ENCODE assay signal across 8 mouse cellular contexts in the genomic region with DNA sequence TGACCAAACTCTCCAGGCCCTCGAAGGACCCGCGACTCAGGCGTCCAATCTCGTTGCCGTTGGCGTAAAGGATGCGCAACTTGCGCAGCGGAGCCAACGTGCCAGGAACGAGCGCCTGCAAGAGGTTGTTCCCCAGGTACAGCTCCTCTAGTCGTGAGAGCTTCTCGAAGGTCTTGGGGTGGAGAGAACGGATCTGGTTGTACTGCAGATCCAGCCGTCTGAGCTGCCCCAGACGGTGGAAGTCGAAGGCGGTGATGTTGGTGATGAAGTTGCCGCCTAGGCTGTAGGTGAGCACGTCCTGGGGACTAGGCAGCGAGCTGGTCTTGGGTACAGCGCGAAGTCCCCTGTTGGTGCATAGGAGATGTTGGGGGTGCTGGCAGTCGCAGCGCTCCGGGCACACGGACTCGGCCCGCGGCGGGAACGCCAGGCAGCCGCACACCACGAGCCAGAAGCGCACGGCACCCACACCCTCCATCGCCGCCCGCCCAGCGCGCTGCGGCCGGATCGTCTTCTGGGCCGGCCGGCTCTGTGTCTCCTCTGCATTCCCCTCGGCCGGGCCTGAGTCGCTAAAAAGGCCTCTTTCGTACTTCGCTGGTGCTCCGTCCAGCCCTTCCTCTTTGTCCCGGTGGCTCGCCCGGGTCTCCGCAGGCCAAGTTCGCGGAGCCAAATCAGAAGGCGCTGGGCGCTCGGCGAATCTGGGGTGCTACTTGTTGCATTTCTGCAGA. TPM values are rescaled to one million over a fixed set of nuclear protein-coding genes. Genes with fewer than 3 reads are reported as not detected.
A peak's percentile ranks its signal among the peaks of the same experiment; 100 is the strongest.
DNase-seq lines count a peak whose midpoint lies in the region; ATAC-seq and TF ChIP-seq lines count a peak whose summit lies in the region.

No protein-coding gene starts in this region.

- H3K9me3 ChIP-seq in embryonic facial prominence, embryonic 11.5 days (replicated peaks; ENCODE audit: control insufficient read depth, low read length), result no peaks in the 10 kb centered on the region
- no peaks in the 10 kb centered on the region for H3K9me3 ChIP-seq in heart, embryonic 16.5 days (replicated peaks; ENCODE audit: control insufficient read depth, low read length)
- H3K9me3 ChIP-seq in limb, embryonic 14.5 days (ENCODE audit: control insufficient read depth, low read length), result no peaks in the 10 kb centered on the region
- H3K9me3 ChIP-seq in midbrain, embryonic 15.5 days, result no peaks in the 10 kb centered on the region

- DNase-seq in right cerebral cortex, postnatal 25 days, result peak; percentile 25
- DNase-seq in right cerebral cortex, postnatal 36 days (ENCODE audit: low spot score in 2 of 2), result no peak
- DNase-seq in embryonic facial prominence, embryonic 11.5 days (ENCODE audit: low spot score), result peak; percentile 62
- DNase-seq in limb, embryonic 14.5 days (ENCODE audit: low spot score), result peak; percentile 22
- peak; percentile 33 to 62 for DNase-seq in urinary bladder, postnatal 4 days (ENCODE audit: low spot score in 2 of 2)
- no peak for DNase-seq in right cerebral cortex, postnatal 14 days

- peaks cover 6% of the 10 kb centered on the region; the same call in 1 of the 2 replicates for H3K27me3 ChIP-seq in embryonic facial prominence, embryonic 11.5 days (ENCODE audit: control insufficient read depth, insufficient read depth, low read length)
- H3K27me3 ChIP-seq in heart, embryonic 16.5 days (ENCODE audit: control insufficient read depth, insufficient read depth, low read length), result peaks cover 48% of the 10 kb centered on the region
- 0 out of 2 replicates have a peak, but pooled peaks cover 13% of the 10 kb centered on the region for H3K27me3 ChIP-seq in limb, embryonic 14.5 days (ENCODE audit: control insufficient read depth, insufficient read depth, low read length)
- peaks cover 49% of the 10 kb centered on the region for H3K27me3 ChIP-seq in midbrain, embryonic 15.5 days (replicated peaks)

- H3K36me3 ChIP-seq in embryonic facial prominence, embryonic 11.5 days (replicated peaks; ENCODE audit: control insufficient read depth, insufficient read depth, low read depth, low read length), result no peaks in the 10 kb centered on the region
- H3K36me3 ChIP-seq in heart, embryonic 16.5 days (ENCODE audit: control insufficient read depth, insufficient read depth), result no peaks in the 10 kb centered on the region
- peaks cover 25% of the 10 kb centered on the region; the same call in 1 of the 2 replicates for H3K36me3 ChIP-seq in limb, embryonic 14.5 days (ENCODE audit: control insufficient read depth, insufficient read depth, low read length)
- H3K36me3 ChIP-seq in midbrain, embryonic 15.5 days (replicated peaks), result no peaks in the 10 kb centered on the region

- H3K4me2 ChIP-seq in embryonic facial prominence, embryonic 11.5 days (ENCODE audit: low read depth, low read length), result peak overlapping the region; percentile 87
- peak overlapping the region; percentile 92 for H3K4me2 ChIP-seq in heart, embryonic 16.5 days (ENCODE audit: low read depth, low read length)
- H3K4me2 ChIP-seq in limb, embryonic 14.5 days (replicated peaks; ENCODE audit: low read depth, low read length, severe bottlenecking), result peak overlapping the region; percentile 88
- peak overlapping the region; percentile 97 for H3K4me2 ChIP-seq in midbrain, embryonic 15.5 days

- H3K27ac ChIP-seq in embryonic facial prominence, embryonic 11.5 days (replicated peaks; ENCODE audit: low read depth, low read length), result peak overlapping the region; percentile 97
- H3K27ac ChIP-seq in heart, embryonic 16.5 days (ENCODE audit: low read length), result peak overlapping the region; percentile 82
- H3K27ac ChIP-seq in limb, embryonic 14.5 days (replicated peaks; ENCODE audit: low read depth, low read length), result peak overlapping the region; percentile 98
- H3K27ac ChIP-seq in midbrain, embryonic 15.5 days, result peak overlapping the region; percentile 72

- peaks cover 9% of the 10 kb centered on the region for H3K4me1 ChIP-seq in embryonic facial prominence, embryonic 11.5 days (ENCODE audit: control insufficient read depth, insufficient read depth, low read length)
- H3K4me1 ChIP-seq in heart, embryonic 16.5 days (ENCODE audit: control insufficient read depth, insufficient read depth, low read length), result peaks cover 19% of the 10 kb centered on the region
- peaks cover 34% of the 10 kb centered on the region for H3K4me1 ChIP-seq in limb, embryonic 14.5 days (ENCODE audit: control insufficient read depth, insufficient read depth, low read length)
- H3K4me1 ChIP-seq in midbrain, embryonic 15.5 days, result peaks cover 42% of the 10 kb centered on the region

- WGBS in embryonic facial prominence, embryonic 11.5 days, result under 1% methylated on average over 59 of the region's 64 CpGs
- WGBS in heart, embryonic 16.5 days, result 1% methylated on average over 63 of the region's 64 CpGs
- WGBS in limb, embryonic 14.5 days, result under 1% methylated on average over 64 of the region's 64 CpGs
- WGBS in midbrain, embryonic 15.5 days, result under 1% methylated on average over 64 of the region's 64 CpGs

- no peak for ATAC-seq in embryonic facial prominence, embryonic 11.5 days (replicated peaks; ENCODE audit: insufficient number of reproducible peaks, low FRiP score, low TSS enrichment, low read depth)
- ATAC-seq in heart, embryonic 16.5 days (replicated peaks; ENCODE audit: extremely low read depth, insufficient read depth, low FRiP score), result peak; percentile 32; the same call in 1 of the 2 replicates
- peak; percentile 6; the same call in 1 of the 2 replicates for ATAC-seq in limb, embryonic 14.5 days (ENCODE audit: low FRiP score, low read depth)
- ATAC-seq in midbrain, embryonic 15.5 days (replicated peaks), result no peak

- peak overlapping the region; percentile 71 for H3K4me3 ChIP-seq in embryonic facial prominence, embryonic 11.5 days (ENCODE audit: low read depth, low read length)
- H3K4me3 ChIP-seq in heart, embryonic 16.5 days (ENCODE audit: low read length), result peak overlapping the region; percentile 65
- peak overlapping the region; percentile 69 for H3K4me3 ChIP-seq in limb, embryonic 14.5 days (replicated peaks; ENCODE audit: low read length)
- H3K4me3 ChIP-seq in midbrain, embryonic 15.5 days, result peak overlapping the region; percentile 50

- peak overlapping the region; percentile 89 for H3K9ac ChIP-seq in embryonic facial prominence, embryonic 11.5 days (replicated peaks; ENCODE audit: low read length)
- H3K9ac ChIP-seq in heart, embryonic 16.5 days (ENCODE audit: low read length), result peak overlapping the region; percentile 72
- peak overlapping the region; percentile 91 for H3K9ac ChIP-seq in limb, embryonic 14.5 days (ENCODE audit: low read depth, low read length, severe bottlenecking)
- H3K9ac ChIP-seq in midbrain, embryonic 15.5 days, result peak overlapping the region; percentile 47

- no peak for TF ChIP-seq POLR2A in limb, embryonic 14.5 days (IDR thresholded peaks at IDR 0.05; ENCODE audit: borderline replicate concordance, extremely low read depth, insufficient read depth, insufficient read length)

RNA-seq across cellular contexts. Expression of a gene that starts 0.7 kb away (rescaled TPM):
- polyA plus RNA-seq in embryonic facial prominence, embryonic 11.5 days (2014; fragmentation: Nextera tagmentation; extraction: Ambion mirVana), result 36.0 and 39.7 TPM in 2 replicates
- 4.4 and 7.1 TPM in 2 replicates for polyA plus RNA-seq in heart, embryonic 16.5 days (2015; fragmentation: Nextera tagmentation; extraction: Ambion mirVana)
- 68.1 and 102 TPM in 2 replicates for polyA plus RNA-seq in limb, embryonic 14.5 days (2012; rRNA removed)
- polyA plus RNA-seq in limb, embryonic 14.5 days (2014; fragmentation: Nextera tagmentation; extraction: Ambion mirVana), result 70.0 and 90.7 TPM in 2 replicates
- 13.1 and 13.9 TPM in 2 replicates for polyA plus RNA-seq in midbrain, embryonic 15.5 days (2015; fragmentation: Nextera tagmentation; extraction: Ambion mirVana)

Comparison
In these comparisons a context has a peak if more than half of its experiments do, and no peak if none do; other contexts are left out.
1. DNase-seq: peak in right cerebral cortex, postnatal 25 days (single experiment), embryonic facial prominence, embryonic 11.5 days (single experiment), limb, embryonic 14.5 days (single experiment) and urinary bladder, postnatal 4 days (2 of 2); none in right cerebral cortex, postnatal 36 days (0 of 2) and right cerebral cortex, postnatal 14 days (single experiment).
2. ATAC-seq: peak in heart, embryonic 16.5 days (single experiment) and limb, embryonic 14.5 days (single experiment); none in embryonic facial prominence, embryonic 11.5 days (single experiment) and midbrain, embryonic 15.5 days (single experiment).
3. Peak in every context shown above with its lines, with median percentiles within 50 percentile points of each other: H3K27ac ChIP-seq, H3K4me2 ChIP-seq, H3K4me3 ChIP-seq and H3K9ac ChIP-seq.